Mouse (Mus musculus) CD4-positive, CD25-positive, alpha-beta regulatory T cell, adult 4 months (primary cell): ENCODE measurements around the gene Art4. TPM values are rescaled to one million over a fixed set of nuclear protein-coding genes. Genes with fewer than 3 reads are reported as not detected.

Experiments
- polyA plus RNA-seq, 2 experiments: library from polyadenylated mRNA; unstranded; fragments of 100-300 nt; shearing (Covaris generic); gene quantifications; one replicate each; pipeline ENCODE4 v1.2.1; 2017

Art4 gene
- polyA plus RNA-seq, 2 experiments from 2014 or later = 3.7 to 5.7 TPM

Other genes starting within 250 kb of the Art4 start
- 1 to 10 TPM; 1.2 to 1.4 TPM for gene Plbd1, start 195.8 kb downstream of the Art4 start, polyA plus RNA-seq
- not detected for gene Gucy2c, start 76.0 kb downstream of the Art4 start, polyA plus RNA-seq
- 1 to 10 TPM; 1.0 to 1.7 TPM for gene Hist4h4, start 53.3 kb downstream of the Art4 start, polyA plus RNA-seq
- gene H2afj, start 49.5 kb downstream of the Art4 start, polyA plus RNA-seq = 10 to 100 TPM; 73.4 to 92.2 TPM
- 1 to 10 TPM; 2.1 to 5.2 TPM for gene BC049715, start 30.1 kb downstream of the Art4 start, polyA plus RNA-seq
- gene Wbp11, start 29.5 kb downstream of the Art4 start, polyA plus RNA-seq = 10 to 100 TPM; 58.3 to 63.6 TPM
- not detected for gene Smco3, start 22.3 kb downstream of the Art4 start, polyA plus RNA-seq
- gene Mgp, start 18.1 kb upstream of the Art4 start, polyA plus RNA-seq = not detected
- gene Erp27, start 64.4 kb upstream of the Art4 start, polyA plus RNA-seq = 1 to 10 TPM; 2.9 to 3.1 TPM
- under 1 TPM; 0.05 to 0.10 TPM for gene Pde6h, start 66.1 kb upstream of the Art4 start, polyA plus RNA-seq
- 1,000 to 10,000 TPM; 2,618 to 2,837 TPM for gene Arhgdib, start 84.2 kb upstream of the Art4 start, polyA plus RNA-seq